Comparison of ENCODE assay signal across 1 mouse cellular context in the genomic region with DNA sequence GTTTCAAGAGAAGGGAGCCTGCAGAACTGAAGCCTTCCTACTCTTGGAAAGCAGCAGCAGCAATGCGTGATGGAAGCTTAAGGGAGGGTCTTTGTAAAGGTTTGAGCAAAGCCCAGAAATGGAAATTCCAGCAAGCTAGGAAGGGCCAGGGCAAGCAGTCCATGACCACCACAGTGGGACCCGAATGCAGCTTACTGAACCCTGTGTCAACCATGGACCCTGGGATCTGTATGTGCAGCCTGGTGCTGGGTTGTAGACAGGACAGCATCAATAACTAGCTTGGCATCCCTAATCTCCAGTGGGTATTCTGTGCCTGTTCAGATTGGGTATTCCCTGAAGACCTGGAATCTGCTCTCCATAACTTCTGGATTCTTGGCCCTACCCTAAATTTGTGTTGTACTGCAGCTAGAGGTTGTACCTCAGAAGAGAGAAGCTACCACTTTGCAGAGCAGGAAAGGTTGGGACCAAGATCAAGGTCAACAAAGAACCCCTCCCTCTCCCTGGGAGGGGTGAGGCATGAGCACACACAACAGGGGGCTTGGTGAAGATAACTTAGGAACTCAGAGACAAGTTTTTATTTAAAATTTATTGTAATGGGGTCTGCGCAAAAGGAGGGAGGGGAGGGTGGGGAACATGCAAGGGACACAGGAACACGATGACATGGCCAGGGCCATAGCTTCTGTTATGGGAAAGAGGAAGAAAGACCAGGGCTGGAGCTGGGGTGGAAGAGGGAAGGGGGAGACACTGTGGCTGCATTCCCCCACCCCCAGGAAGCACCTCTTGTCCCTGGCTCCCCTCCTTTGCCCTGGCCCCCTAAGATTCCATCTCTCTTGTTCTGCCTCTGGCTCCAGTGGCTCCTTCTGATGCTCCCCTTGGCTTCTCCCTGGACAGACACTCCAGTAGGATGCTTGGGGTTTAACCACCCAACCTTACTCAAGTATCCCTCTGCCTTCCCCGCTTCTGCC.
TF ChIP-seq lines count a peak whose summit lies in the region.

No protein-coding gene starts in this region.

TF ChIP-seq in ES-E14, 5 proteins besides CTCF, POLR2A, EP300 and RAD21 (continued from another document):
- TF ChIP-seq CHD2 (IDR thresholded peaks at IDR 0.05; ENCODE audit: low read depth, low read length): 0 out of 2 replicates have a peak, but pooled peaks have one; percentile 22
